Mouse (Mus musculus) heart, adult 18-20 months (tissue): ENCODE results near the gene 4931428F04Rik. TPM values are rescaled to one million over a fixed set of nuclear protein-coding genes. Genes with fewer than 3 reads are reported as not detected.

ENCODE experiments used
- DNase-seq, 2 experiments: peaks; one replicate each; pipeline ENCODE4 v3.0.0; 2021 to 2022; ENCODE audit warnings: mixed read lengths in 1 of 2
- total RNA-seq, 2 experiments: library from RNA; stranded (reverse); gene quantifications; 2 replicates each; pipeline ENCODE4 v1.2.3; 2021

The 4931428F04Rik gene
- total RNA-seq, 2 experiments from 2014 or later: 1.1 to 1.6 TPM

- no peak for DNase-seq
These were observed 1.4 kb downstream of the 4931428F04Rik start for GRCm38 (mm10) chr8:105288231-105288630.

- no peak for DNase-seq
These were observed 2.8 kb downstream of the 4931428F04Rik start for GRCm38 (mm10) chr8:105286907-105287306.

GRCm38 (mm10) chr8:105285514-105285913 lies 4.2 kb downstream of the 4931428F04Rik start:
- no peak for DNase-seq

GRCm38 (mm10) chr8:105283074-105283473 lies 6.6 kb downstream of the 4931428F04Rik start:
- DNase-seq: peak in 1 of 2 experiments; percentile 60

- no peak for DNase-seq
These were observed 7.4 kb downstream of the 4931428F04Rik start for GRCm38 (mm10) chr8:105282239-105282638.

GRCm38 (mm10) chr8:105281821-105282220 lies 7.8 kb downstream of the 4931428F04Rik start:
- no peak for DNase-seq

GRCm38 (mm10) chr8:105280567-105280966 lies 9.1 kb downstream of the 4931428F04Rik start:
- DNase-seq: no peak

- peak; percentile 81 to 87 for DNase-seq
These were observed 10.7 kb downstream of the 4931428F04Rik start for GRCm38 (mm10) chr8:105278911-105279334.

GRCm38 (mm10) chr8:105276292-105277120 lies 13.2 kb downstream of the 4931428F04Rik start:
- peak; percentile 71 to 74 for DNase-seq

GRCm38 (mm10) chr8:105275840-105276239 lies 13.8 kb downstream of the 4931428F04Rik start, which contains the start of gene Nol3:
Gene Nol3, plus strand, starts transcription at chr8:105276140.
- DNase-seq: no peak

- no peak for DNase-seq
These were observed 14.3 kb downstream of the 4931428F04Rik start for GRCm38 (mm10) chr8:105275387-105275786.

GRCm38 (mm10) chr8:105270916-105271186 lies 18.8 kb downstream of the 4931428F04Rik start:
- no peak for DNase-seq

- no peak for DNase-seq
These were observed 19.4 kb downstream of the 4931428F04Rik start for GRCm38 (mm10) chr8:105270101-105270915.

- DNase-seq: peak; percentile 81 to 84
These were observed 20.2 kb downstream of the 4931428F04Rik start, which contains the start of gene Hsf4 for GRCm38 (mm10) chr8:105269461-105269947. Gene Hsf4, plus strand, starts transcription at chr8:105269801.

GRCm38 (mm10) chr8:105269075-105269458 lies 20.6 kb downstream of the 4931428F04Rik start:
- DNase-seq: no peak

- DNase-seq: no peak
These were observed 21.2 kb downstream of the 4931428F04Rik start for GRCm38 (mm10) chr8:105268342-105269074.

GRCm38 (mm10) chr8:105266775-105267174 lies 22.9 kb downstream of the 4931428F04Rik start:
- DNase-seq: no peak

- DNase-seq: peak in 1 of 2 experiments; percentile 48
These were observed 24.5 kb downstream of the 4931428F04Rik start for GRCm38 (mm10) chr8:105265128-105265527.

GRCm38 (mm10) chr8:105264024-105264982 lies 25.4 kb downstream of the 4931428F04Rik start, which contains the start of the genes Tradd and Fbxl8:
Gene Tradd, minus strand, starts transcription at chr8:105264609.
Gene Fbxl8, plus strand, starts transcription at chr8:105264648.
- DNase-seq: peak; percentile 85 to 89

GRCm38 (mm10) chr8:105263244-105263912 lies 26.3 kb downstream of the 4931428F04Rik start:
- DNase-seq: no peak
